Mouse (Mus musculus): ENCODE results near the gene Tmem109.

GRCm38 (mm10) chr19:10920532-10920931, 38.7 kb upstream of the Tmem109 start, which contains the start of gene Zp1:
- no peak for TF ChIP-seq POLR2A (IDR thresholded peaks at IDR 0.05; ENCODE audit: control insufficient read depth, extremely low read depth, insufficient read depth, low read length, poor library complexity)
- TF ChIP-seq CTCF (IDR thresholded peaks at IDR 0.05; ENCODE audit: borderline replicate concordance, control insufficient read depth, extremely low read depth, insufficient read depth, low read length, poor library complexity), result no peak
